Mouse (Mus musculus) CH12.LX (cell line): ENCODE data around the gene Cops7a. TPM values are rescaled to one million over a fixed set of nuclear protein-coding genes. Genes with fewer than 3 reads are reported as not detected.

ENCODE experiments used
- DNase-seq: peaks from one replicate; pipeline ENCODE4 v3.0.0-alpha.2; 2013; ENCODE audit errors: extremely low read depth
- H3K27ac ChIP-seq: 2 replicates; pipeline ENCODE4 v1.5.1; 2012; ENCODE audit warnings: low read depth, mild to moderate bottlenecking, control low read depth, moderate library complexity; ENCODE audit not compliant: insufficient read depth
- H3K27me3 ChIP-seq: replicated peaks from 2 replicates; pipeline ENCODE3; 2012; ENCODE audit warnings: inconsistent platforms
- H3K36me3 ChIP-seq, 2 experiments: replicated peaks in 1 of 2; 2 replicates each; pipeline versions ENCODE3 to v1.6.1; 2012; ENCODE audit warnings: inconsistent platforms in 1 of 2, low read length in 1 of 2, mild to moderate bottlenecking in 1 of 2, mixed read lengths in 1 of 2, moderate library complexity in 1 of 2; ENCODE audit not compliant: control insufficient read depth in 1 of 2, insufficient read depth in 1 of 2
- H3K4me1 ChIP-seq, 2 experiments: 2 replicates each; pipeline ENCODE4 v1.6.1; 2012; ENCODE audit warnings: inconsistent platforms in 1 of 2, moderate library complexity in 1 of 2; ENCODE audit not compliant: insufficient read depth in 2 of 2, control insufficient read depth in 1 of 2
- H3K4me2 ChIP-seq: 2 replicates; pipeline ENCODE4 v1.6.1; 2012; ENCODE audit warnings: low read depth, mild to moderate bottlenecking, control low read depth; ENCODE audit not compliant: poor library complexity, insufficient read depth, severe bottlenecking
- H3K4me3 ChIP-seq, 3 experiments: fragments of 150-350 bp in 1 of 3; sonication (generic) in 1 of 3; replicated peaks in 1 of 3; 2 replicates each; pipeline versions ENCODE3 to v1.5.1; 2011 to 2012; ENCODE audit warnings: low read depth in 2 of 3, low read length in 2 of 3, mild to moderate bottlenecking in 2 of 3, moderate library complexity in 2 of 3, control low read depth in 1 of 3, improper control_type of control experiment in 1 of 3, inconsistent platforms in 1 of 3, mixed read lengths in 1 of 3; ENCODE audit not compliant: poor library complexity in 1 of 3
- H3K79me2 ChIP-seq: replicated peaks from 2 replicates; pipeline ENCODE4 v1.6.1; 2012; ENCODE audit warnings: mild to moderate bottlenecking, moderate library complexity; ENCODE audit not compliant: control insufficient read depth, poor library complexity, insufficient read depth, severe bottlenecking; ENCODE audit errors: extremely low read depth
- H3K9ac ChIP-seq: 2 replicates; pipeline ENCODE4 v1.6.1; 2012; ENCODE audit warnings: low read depth, mild to moderate bottlenecking, control low read depth, moderate library complexity; ENCODE audit not compliant: insufficient read depth
- H3K9me3 ChIP-seq: replicated peaks from 2 replicates; pipeline ENCODE3; 2012; ENCODE audit warnings: low read length, inconsistent platforms, mixed read lengths
- BHLHE40 ChIP-seq: IDR thresholded peaks from 2 replicates; pipeline ENCODE4 v1.6.1; 2011; ENCODE audit warnings: mild to moderate bottlenecking, low read depth, low read length, improper control_type of control experiment
- CHD1 ChIP-seq: IDR thresholded peaks from 2 replicates; pipeline ENCODE4 v1.6.1; 2012; ENCODE audit warnings: low read depth, low read length, improper control_type of control experiment, inconsistent platforms
- CHD2 ChIP-seq: IDR thresholded peaks from 2 replicates; pipeline ENCODE4 v1.6.1; 2011; ENCODE audit warnings: low read length, improper control_type of control experiment
- ELF1 ChIP-seq: IDR thresholded peaks from 2 replicates; pipeline ENCODE4 v1.6.1; 2014; ENCODE audit warnings: low read depth, mild to moderate bottlenecking, inconsistent platforms, low read length, improper control_type of control experiment
- EP300 ChIP-seq: IDR thresholded peaks from 2 replicates; pipeline ENCODE4 v1.6.1; 2011; ENCODE audit warnings: low read length, improper control_type of control experiment
- ETS1 ChIP-seq: conservative IDR thresholded peaks from 2 replicates; pipeline ENCODE4 v1.6.1; 2012; ENCODE audit warnings: low read depth, mild to moderate bottlenecking, inconsistent platforms, low read length, improper control_type of control experiment, moderate library complexity
- GABPA ChIP-seq: IDR thresholded peaks from 2 replicates; pipeline ENCODE4 v1.6.1; 2012; ENCODE audit warnings: low read depth, low read length, improper control_type of control experiment, inconsistent platforms; ENCODE audit not compliant: insufficient replicate concordance
- HCFC1 ChIP-seq: IDR thresholded peaks from 2 replicates; pipeline ENCODE4 v1.6.1; 2012; ENCODE audit warnings: low read depth, mild to moderate bottlenecking, inconsistent platforms, low read length, improper control_type of control experiment
- IRF4 ChIP-seq: IDR thresholded peaks from 2 replicates; pipeline ENCODE4 v1.6.1; 2014; ENCODE audit warnings: low read depth, mild to moderate bottlenecking, inconsistent platforms, low read length, improper control_type of control experiment
- JUN ChIP-seq: IDR thresholded peaks from 2 replicates; pipeline ENCODE4 v1.6.1; 2011; ENCODE audit warnings: low read depth, mild to moderate bottlenecking, low read length, improper control_type of control experiment, moderate library complexity; ENCODE audit not compliant: insufficient read depth
- JUND ChIP-seq: conservative IDR thresholded peaks from 2 replicates; pipeline ENCODE4 v1.6.1; 2011; ENCODE audit warnings: low read depth, low read length, improper control_type of control experiment
- KAT2A ChIP-seq: IDR thresholded peaks from 2 replicates; pipeline ENCODE4 v1.6.1; 2012; ENCODE audit warnings: low read length, improper control_type of control experiment, inconsistent platforms; ENCODE audit not compliant: insufficient replicate concordance
- MAFK ChIP-seq: IDR thresholded peaks from 2 replicates; pipeline ENCODE4 v1.6.1; 2011; ENCODE audit warnings: low read length, improper control_type of control experiment; ENCODE audit not compliant: insufficient replicate concordance
- MAX ChIP-seq: IDR thresholded peaks from 2 replicates; pipeline ENCODE4 v1.6.1; 2011; ENCODE audit warnings: low read length, improper control_type of control experiment
- MAZ ChIP-seq: IDR thresholded peaks from 2 replicates; pipeline ENCODE4 v1.6.1; 2012; ENCODE audit warnings: low read depth, mild to moderate bottlenecking, inconsistent platforms, low read length, improper control_type of control experiment, moderate library complexity
- MXI1 ChIP-seq: IDR thresholded peaks from 2 replicates; pipeline ENCODE4 v1.6.1; 2011; ENCODE audit warnings: mild to moderate bottlenecking, low read depth, low read length, improper control_type of control experiment
- MYC ChIP-seq: IDR thresholded peaks from 2 replicates; pipeline ENCODE4 v1.6.1; 2011; ENCODE audit warnings: low read depth, mild to moderate bottlenecking, improper control_type of control experiment, low read length
- NELFE ChIP-seq: IDR thresholded peaks from 2 replicates; pipeline ENCODE4 v1.6.1; 2011; ENCODE audit warnings: low read depth, low read length, improper control_type of control experiment
- NRF1 ChIP-seq: IDR thresholded peaks from 2 replicates; pipeline ENCODE4 v1.6.1; 2014; ENCODE audit warnings: low read depth, mild to moderate bottlenecking, inconsistent platforms, low read length, improper control_type of control experiment, moderate library complexity
- PAX5 ChIP-seq: IDR thresholded peaks from 2 replicates; pipeline ENCODE4 v1.6.1; 2012; ENCODE audit warnings: low read length, inconsistent platforms, mixed read lengths
- POLR2A ChIP-seq: IDR thresholded peaks from 2 replicates; pipeline ENCODE4 v1.6.1; 2011; ENCODE audit warnings: low read depth, mild to moderate bottlenecking, improper control_type of control experiment, low read length
- RAD21 ChIP-seq: IDR thresholded peaks from 2 replicates; pipeline ENCODE4 v1.6.1; 2011; ENCODE audit warnings: low read depth, mild to moderate bottlenecking, low read length, improper control_type of control experiment, moderate library complexity
- SIN3A ChIP-seq: IDR thresholded peaks from 2 replicates; pipeline ENCODE4 v1.6.1; 2012; ENCODE audit warnings: low read length, improper control_type of control experiment, inconsistent platforms
- TBP ChIP-seq: conservative IDR thresholded peaks from 2 replicates; pipeline ENCODE4 v1.6.1; 2011; ENCODE audit warnings: low read depth, low read length, improper control_type of control experiment
- UBTF ChIP-seq: IDR thresholded peaks from 2 replicates; pipeline ENCODE4 v1.6.1; 2012; ENCODE audit warnings: low read depth, mild to moderate bottlenecking, inconsistent platforms, low read length, improper control_type of control experiment, moderate library complexity
- USF1 ChIP-seq: IDR thresholded peaks from 2 replicates; pipeline ENCODE4 v1.6.1; 2014; ENCODE audit warnings: low read depth, mild to moderate bottlenecking, inconsistent platforms, low read length, improper control_type of control experiment
- USF2 ChIP-seq: conservative IDR thresholded peaks from 2 replicates; pipeline ENCODE4 v1.6.1; 2011; ENCODE audit warnings: low read depth, low read length, improper control_type of control experiment
- ZKSCAN1 ChIP-seq: IDR thresholded peaks from 2 replicates; pipeline ENCODE4 v1.6.1; 2012; ENCODE audit warnings: low read depth, inconsistent platforms, low read length, improper control_type of control experiment, borderline replicate concordance
- ZNF384 ChIP-seq: IDR thresholded peaks from 2 replicates; pipeline ENCODE4 v1.6.1; 2012; ENCODE audit warnings: low read depth, low read length, improper control_type of control experiment, inconsistent platforms
- dilution Hi-C: fragments of 300-500 bp; cut with MboI; formaldehyde crosslinking; loops from 2 replicates; pipeline ENCODE4 v1.14.3; 2020; ENCODE audit warnings: low sequenced_read_pairs; ENCODE audit not compliant: extremely low pct_unique_long_range_greater_than_20kb, extremely low pct_ligation_motif_present
- in situ Hi-C: fragments of 300-500 bp; cut with MboI; formaldehyde crosslinking; loops from 3 replicates; pipeline ENCODE4 v1.14.3; 2019; ENCODE audit warnings: low sequenced_read_pairs, low pct_ligation_motif_present, low pct_unique_long_range_greater_than_20kb, mixed read lengths
- polyA plus RNA-seq: library from polyadenylated mRNA; unstranded; fragments of >175 nt; gene quantifications from 2 replicates; pipeline ENCODE4 v1.2.1, GENCODE M21; 2012; ENCODE audit warnings: low read depth; ENCODE audit not compliant: insufficient read length
- total RNA-seq, 2 experiments: library from RNA; depleted of rRNA; stranded (reverse); fragments of 300-350 nt in 1 of 2; fragments of >200 nt in 1 of 2; gene quantifications; 2 replicates each; pipeline ENCODE4 v1.2.3; 2012 to 2014

Cops7a gene
- total and polyA plus RNA-seq, 3 experiments: 73.2 to 114 (median 104) TPM

- H3K27me3 ChIP-seq: peaks cover 10% of the 10 kb centered on the region
- dilution Hi-C loops (no loop called here), in situ Hi-C loops (no loop called here)
- H3K27ac ChIP-seq: no peak overlapping the region
- no peak overlapping the region for H3K9ac ChIP-seq
- no peaks in the 10 kb centered on the region for H3K36me3 ChIP-seq
- no peak for DNase-seq
- peaks cover 7 to 52% of the 10 kb centered on the region in 2 experiments for H3K4me1 ChIP-seq
- H3K79me2 ChIP-seq: no peaks in the 10 kb centered on the region
- no peak for TF ChIP-seq TBP
- no peak for TF ChIP-seq ELF1
- no peak for TF ChIP-seq ZNF384
- no peak for TF ChIP-seq RAD21
- no peak for TF ChIP-seq JUN
- no peak for TF ChIP-seq MYC
- no peak for TF ChIP-seq SIN3A
- TF ChIP-seq USF2: no peak
- no peak for TF ChIP-seq ETS1
- no peak for TF ChIP-seq BHLHE40
- no peak for TF ChIP-seq GABPA
- no peak for TF ChIP-seq EP300
- TF ChIP-seq MAFK: no peak
- no peak for TF ChIP-seq CHD2
- no peak for TF ChIP-seq NRF1
- no peak for TF ChIP-seq POLR2A
- TF ChIP-seq JUND: no peak
- no peak for TF ChIP-seq USF1
- TF ChIP-seq PAX5: no peak
- no peak for TF ChIP-seq MAZ
- no peak overlapping the region for H3K4me2 ChIP-seq
- H3K9me3 ChIP-seq: no peaks in the 10 kb centered on the region
- no peak overlapping the region for H3K4me3 ChIP-seq
Measured at GRCm38 (mm10) chr6:124920318-124921085, 44.8 kb downstream of the Cops7a start.

DNA sequence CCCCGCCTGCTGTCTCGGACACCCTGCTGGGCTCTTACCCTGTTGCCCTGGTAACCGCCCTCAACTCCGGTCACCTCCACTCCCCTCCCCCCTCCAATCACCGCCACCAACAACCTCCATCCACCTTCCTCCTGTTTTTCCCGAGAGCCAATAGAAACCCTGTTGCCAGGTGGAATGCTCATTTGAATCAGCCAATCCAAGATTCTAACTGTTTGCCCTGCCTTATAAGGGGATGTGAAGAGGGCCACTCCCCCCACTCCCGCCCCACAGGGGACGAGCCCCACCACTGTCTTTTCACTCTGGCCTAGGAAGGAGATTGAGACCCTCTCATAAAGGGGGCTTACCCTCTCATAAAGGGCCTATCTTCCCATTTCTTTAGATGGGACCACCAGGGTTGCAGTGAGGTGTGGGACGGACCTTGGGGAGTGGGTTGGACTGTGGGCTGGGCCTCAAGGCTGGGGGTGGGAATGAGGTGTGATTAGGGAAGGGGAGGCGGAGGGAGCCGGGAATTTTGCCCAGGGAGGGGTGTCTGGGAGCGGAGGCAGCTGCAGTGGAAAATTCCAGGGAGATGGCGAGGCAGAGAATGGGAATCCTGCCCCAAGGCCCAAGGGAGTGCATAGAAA lies 45.5 kb downstream of the Cops7a start, which contains the start of gene Ptms:
Gene Ptms (minus strand): TSS at position 409 of the 623 bp plus-strand sequence.
- no peak within 1 kb of the TSS for H3K27ac ChIP-seq
- H3K27me3 ChIP-seq: peaks cover 10% of the 10 kb centered on the region
- no peak within 1 kb of the TSS for H3K9ac ChIP-seq
- peak within 1 kb of the TSS; percentile 35; the same call in 1 of the 2 replicates for H3K4me2 ChIP-seq
- no peak within 1 kb of the TSS for H3K4me3 ChIP-seq
- no peaks in the 10 kb centered on the region for H3K9me3 ChIP-seq
- peak; percentile 95 for DNase-seq
- peaks cover 0 to under 1% of the 10 kb centered on the region in 2 experiments for H3K36me3 ChIP-seq
- in situ Hi-C loops (no loop called here), dilution Hi-C loops (no loop called here)
- H3K79me2 ChIP-seq: no peaks in the 10 kb centered on the region
- peaks cover 7 to 52% of the 10 kb centered on the region in 2 experiments for H3K4me1 ChIP-seq
- TF ChIP-seq USF2 (no peak), ZKSCAN1 (no peak), JUND (no peak), MAZ (peak; percentile 72), UBTF (no peak), CHD2 (peak; percentile 97), IRF4 (no peak), KAT2A (no peak), MYC (no peak), NELFE (no peak), CHD1 (no peak), PAX5 (no peak), TBP (no peak), MXI1 (peak; percentile 95), HCFC1 (no peak), GABPA (no peak), RAD21 (no peak), USF1 (no peak), MAX (no peak)
